Mouse (Mus musculus): ENCODE measurements around the gene Sstr4. TPM values are rescaled to one million over a fixed set of nuclear protein-coding genes. Genes with fewer than 3 reads are reported as not detected.

Gene Sstr4
- total RNA-seq, 2 experiments from 2014 or later, result 78.1 to 85.4 TPM

DNA sequence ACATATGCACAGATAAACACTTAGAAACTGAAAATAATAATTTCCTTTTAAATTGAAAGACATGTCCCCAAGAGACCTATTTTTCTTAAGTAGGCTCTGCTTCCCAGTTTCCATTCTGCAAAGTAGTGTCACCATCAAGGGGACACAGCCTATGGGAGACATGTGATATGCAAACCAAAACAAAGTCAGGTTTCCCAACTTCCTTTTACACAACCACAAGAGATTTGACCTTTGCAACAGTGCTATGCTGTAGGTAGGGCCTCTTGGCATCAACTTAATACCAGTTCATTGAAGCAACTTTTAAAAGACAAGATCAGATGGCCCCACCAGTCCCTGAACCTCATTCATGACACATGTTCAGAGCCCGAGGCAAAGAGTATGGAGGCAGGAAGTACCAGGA lies 2.0 kb upstream of the Sstr4 start:
- DNase-seq (ENCODE audit: low spot score in 2 of 2), result no peak

DNA sequence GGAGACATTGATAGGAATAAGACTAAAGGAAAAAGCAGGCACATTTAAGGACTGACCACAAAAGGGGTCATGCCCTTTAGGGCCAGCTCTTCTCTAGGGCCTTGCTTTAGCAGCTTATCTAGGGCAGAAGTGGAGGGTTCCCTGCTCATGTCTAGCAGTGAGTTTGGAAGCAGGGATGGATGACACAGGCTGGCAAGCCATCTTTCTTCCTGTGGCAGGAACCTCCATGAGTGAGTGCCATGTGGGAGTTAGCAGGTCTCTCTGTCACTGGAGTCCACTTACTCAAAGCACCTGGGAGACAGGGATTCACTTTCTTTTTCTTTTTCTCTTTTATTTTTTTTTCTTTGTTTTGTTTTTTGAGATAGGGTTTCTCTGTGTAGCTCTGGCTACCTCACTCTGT lies 1.3 kb upstream of the Sstr4 start:
- DNase-seq (ENCODE audit: low spot score in 2 of 2), result no peak

- peak in 1 of 2 experiments; percentile 49 for DNase-seq (ENCODE audit: low spot score in 2 of 2)
These were observed 1.1 kb downstream of the Sstr4 start for GRCm38 (mm10) chr2:148396209-148396608.

GRCm38 (mm10) chr2:148397015-148397783 lies 2.1 kb downstream of the Sstr4 start:
- no peak for DNase-seq (ENCODE audit: low spot score in 2 of 2)

GRCm38 (mm10) chr2:148397784-148398100 lies 2.6 kb downstream of the Sstr4 start:
- DNase-seq (ENCODE audit: low spot score in 2 of 2), result no peak

DNA sequence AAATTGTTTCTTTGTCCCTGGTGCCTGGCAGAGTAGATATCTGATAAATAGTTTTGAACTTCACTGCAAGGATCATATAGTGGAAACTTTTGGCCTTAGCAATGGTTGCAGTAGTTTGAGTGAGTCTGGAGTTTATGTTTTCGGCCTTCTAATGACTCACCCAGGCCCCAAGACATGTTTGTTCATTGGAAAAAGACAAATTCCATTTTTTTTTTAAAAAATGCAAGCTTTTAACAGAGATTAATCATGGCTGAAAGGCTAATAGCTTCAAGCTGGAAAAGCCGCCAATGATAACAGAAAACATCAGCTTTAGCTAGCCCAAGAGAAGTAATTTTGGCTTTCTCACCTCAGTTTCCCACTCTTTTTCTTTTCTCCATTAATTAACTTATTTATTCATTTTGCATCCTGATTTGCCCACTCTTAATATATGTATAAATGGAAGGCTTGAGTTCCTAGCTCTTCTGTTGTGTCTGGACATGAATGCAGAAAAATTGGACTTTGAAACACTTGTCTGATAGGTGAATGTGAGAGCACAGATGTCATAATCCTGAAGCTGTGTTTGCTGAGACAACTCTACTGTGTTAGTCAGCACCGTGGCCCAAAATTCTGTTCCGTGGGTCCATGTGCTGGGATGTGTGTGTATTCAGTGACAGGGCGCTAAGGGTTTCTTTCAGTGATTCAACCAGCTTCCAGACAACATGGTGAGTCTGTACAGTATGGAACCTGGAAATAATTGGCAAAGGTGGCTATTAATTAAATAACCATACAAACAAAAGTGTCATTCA lies 3.9 kb downstream of the Sstr4 start:
- no peak for DNase-seq (ENCODE audit: low spot score in 2 of 2)

DNA sequence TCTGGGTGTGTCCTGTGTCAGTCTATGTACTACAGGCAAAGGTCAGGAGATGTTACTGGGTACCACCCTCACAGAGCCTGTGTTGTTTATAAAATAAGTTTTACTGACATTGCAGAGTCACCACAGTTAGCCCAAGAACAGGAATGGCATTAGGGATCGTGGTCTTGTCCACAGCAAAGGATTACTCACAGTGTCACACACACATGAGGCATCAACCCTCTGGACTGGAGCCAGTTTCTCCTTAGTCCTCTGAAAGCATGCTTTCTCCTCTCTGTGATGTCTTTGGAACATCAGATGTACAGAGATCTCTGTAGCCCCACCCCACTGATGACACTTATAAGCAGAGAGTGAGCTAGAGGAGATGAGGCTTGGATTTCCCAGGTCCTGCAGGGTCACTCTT lies 7.1 kb downstream of the Sstr4 start:
- DNase-seq (ENCODE audit: low spot score in 2 of 2), result no peak

GRCm38 (mm10) chr2:148404906-148405305 lies 9.8 kb downstream of the Sstr4 start:
- DNase-seq (ENCODE audit: low spot score in 2 of 2), result no peak

GRCm38 (mm10) chr2:148406160-148406970 lies 11.2 kb downstream of the Sstr4 start:
- no peak for DNase-seq (ENCODE audit: low spot score in 2 of 2)

- DNase-seq (ENCODE audit: low spot score in 2 of 2), result no peak
These were observed 12.1 kb downstream of the Sstr4 start for GRCm38 (mm10) chr2:148406971-148407869.

DNA sequence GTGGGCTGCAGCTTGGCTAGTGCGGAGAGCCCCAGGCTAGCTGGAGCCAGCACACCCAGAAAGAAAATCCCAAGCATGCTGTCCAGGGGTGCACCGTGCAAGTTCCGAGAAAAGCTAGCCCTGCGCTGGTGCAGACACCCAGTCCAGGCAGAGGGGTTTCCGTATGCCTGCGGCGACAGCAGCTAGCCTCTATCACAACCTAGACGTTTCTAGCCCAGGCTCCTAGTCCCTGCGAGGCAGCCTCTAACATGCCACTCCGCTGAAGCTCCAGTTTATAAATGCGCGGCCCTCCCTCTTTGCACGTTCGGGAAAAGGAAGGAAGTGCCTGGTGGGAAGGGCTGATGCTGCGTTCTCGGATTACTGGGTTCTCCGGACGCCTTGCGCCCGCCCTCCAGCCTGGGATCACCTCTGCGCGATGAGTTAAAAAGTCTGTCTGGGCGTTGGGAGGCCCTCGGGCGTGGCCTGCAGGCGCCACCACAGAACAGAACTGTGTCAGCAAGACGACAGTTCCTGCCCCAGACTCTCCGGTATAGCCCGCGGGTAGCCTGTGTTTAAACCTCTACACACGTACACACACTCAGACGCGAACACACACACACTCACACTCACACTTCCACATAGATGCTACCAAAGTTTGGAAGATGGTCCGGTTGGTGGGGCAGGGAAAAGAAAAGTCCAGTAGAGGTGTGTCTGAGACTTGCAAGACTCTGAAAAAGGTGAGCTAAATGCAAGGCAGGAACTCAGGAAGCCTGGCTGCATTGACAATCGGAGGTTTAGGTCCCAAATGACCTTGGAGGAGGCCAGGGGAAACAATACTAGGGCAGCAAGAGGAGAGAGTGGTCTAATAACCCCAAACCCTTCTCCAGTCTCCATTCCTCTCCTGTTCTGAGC lies 13.0 kb downstream of the Sstr4 start, which contains the start of gene Thbd:
TSS of gene Thbd (minus strand) at position 319 of the 891 bp plus-strand sequence.
- no peak for DNase-seq (ENCODE audit: low spot score in 2 of 2)

- no peak for DNase-seq (ENCODE audit: low spot score in 2 of 2)
These were observed 13.6 kb downstream of the Sstr4 start for GRCm38 (mm10) chr2:148408761-148409120.

DNA sequence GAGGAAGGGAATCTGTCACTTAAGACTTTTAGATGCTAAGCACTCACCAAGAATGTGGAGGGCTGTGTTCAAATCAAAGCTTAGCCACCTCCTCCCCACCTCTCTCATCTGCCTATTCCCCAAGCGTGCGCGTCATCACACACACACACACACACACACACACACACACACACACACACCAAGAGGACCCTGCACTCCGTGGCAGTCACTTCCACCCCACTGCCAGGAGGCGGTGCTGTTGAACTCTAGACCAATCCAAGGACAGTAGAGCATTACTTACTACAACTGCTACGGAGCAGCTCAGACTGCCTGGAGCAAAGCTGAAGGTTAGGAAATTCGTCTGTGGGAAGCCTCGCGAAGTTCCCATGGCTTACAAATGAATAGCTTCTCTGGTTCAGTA lies 14.0 kb downstream of the Sstr4 start:
- peak in 1 of 2 experiments; percentile 90 for DNase-seq (ENCODE audit: low spot score in 2 of 2)

- no peak for DNase-seq (ENCODE audit: low spot score in 2 of 2)
These were observed 14.7 kb downstream of the Sstr4 start for GRCm38 (mm10) chr2:148409821-148410220.

DNA sequence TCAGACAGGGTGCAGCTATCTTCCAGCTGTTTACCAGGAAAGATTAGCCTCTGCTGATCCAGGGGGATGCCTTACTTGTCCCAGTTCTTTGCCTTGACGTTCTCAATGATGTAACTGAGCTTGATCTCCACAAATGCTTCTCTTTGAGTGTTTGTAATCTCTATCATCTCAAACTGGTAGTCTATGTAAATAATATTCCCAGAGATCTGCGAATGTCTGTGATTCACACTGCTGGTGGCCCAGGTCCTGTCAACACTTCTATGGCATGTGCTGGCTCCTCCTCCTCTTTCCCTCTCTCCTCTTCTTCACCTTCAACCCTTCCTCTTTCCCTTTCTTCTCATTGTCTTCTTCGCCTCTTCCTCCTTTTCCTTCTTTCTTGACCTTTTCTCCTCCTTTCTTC lies 24.0 kb downstream of the Sstr4 start:
- DNase-seq (ENCODE audit: low spot score in 2 of 2), result no peak

DNA sequence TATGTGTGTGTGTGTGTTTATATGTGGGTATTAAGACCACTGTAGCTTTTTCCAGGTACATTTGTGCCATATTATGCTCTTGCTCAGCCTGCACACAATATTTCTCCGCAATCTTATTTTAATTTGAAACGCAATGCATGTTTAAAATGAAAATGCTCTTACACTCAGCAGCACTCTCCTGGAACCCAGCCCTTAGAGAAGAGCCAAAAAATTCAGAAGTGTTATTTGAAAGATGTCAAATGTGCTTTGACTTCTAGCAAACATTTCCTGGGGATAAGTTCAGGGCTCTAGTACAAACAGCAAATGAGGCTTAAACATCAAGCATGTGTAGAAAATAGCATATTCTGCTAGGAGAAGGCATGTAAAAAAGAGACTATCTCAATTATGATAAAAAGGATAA lies 24.6 kb downstream of the Sstr4 start:
- no peak for DNase-seq (ENCODE audit: low spot score in 2 of 2)

GRCm38 (mm10) chr2:148421112-148421511 lies 26.0 kb downstream of the Sstr4 start:
- DNase-seq (ENCODE audit: low spot score in 2 of 2), result no peak

- no peak for DNase-seq (ENCODE audit: low spot score in 2 of 2)
These were observed 26.6 kb downstream of the Sstr4 start for GRCm38 (mm10) chr2:148421706-148422105.

DNA sequence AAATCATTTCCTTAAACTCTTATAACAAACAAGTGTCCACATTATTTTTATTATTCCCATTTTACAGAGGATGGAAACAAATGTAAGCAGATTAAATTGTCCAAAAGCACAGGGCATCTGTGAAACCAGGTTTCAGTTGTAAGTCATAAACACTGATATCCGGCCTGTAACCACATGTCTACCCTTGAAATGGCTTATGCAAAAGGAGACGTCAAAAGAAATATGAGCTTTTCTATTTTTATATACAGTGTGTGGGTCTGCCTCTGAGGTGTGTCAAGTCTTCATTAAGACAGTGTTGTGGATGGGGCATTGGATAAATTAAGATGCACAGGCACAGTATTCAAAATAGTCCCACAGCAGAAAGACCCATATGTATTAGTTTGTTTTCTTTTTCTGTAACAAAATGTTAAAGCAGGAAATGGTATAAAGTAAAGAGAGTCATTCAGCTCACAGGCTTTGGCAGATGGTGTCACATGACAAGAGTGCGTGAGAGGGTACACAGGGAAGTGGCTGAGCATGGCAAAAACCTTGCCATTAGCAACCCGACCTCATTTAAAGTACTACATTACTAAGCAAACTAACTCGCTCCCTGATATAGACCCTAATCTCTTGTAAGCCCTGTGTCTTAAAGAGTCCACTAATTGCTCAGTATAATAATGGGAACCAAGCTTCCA lies 30.7 kb downstream of the Sstr4 start:
- DNase-seq (ENCODE audit: low spot score in 2 of 2), result no peak

All from layer of hippocampus, adult 18-20 months (tissue).